31 mouse cellular contexts compared by ENCODE assay signal in genomic region chr19:4129462-4129861, GRCm38 (mm10). TPM values are rescaled to one million over a fixed set of nuclear protein-coding genes. Genes with fewer than 3 reads are reported as not detected.
DNase-seq lines count a peak whose midpoint lies in the region; ATAC-seq and TF ChIP-seq lines count a peak whose summit lies in the region.
"Had no signal": no experiment of that assay in that cellular context is flagged by ENCODE, and none has a peak within 500 bp of the region (broad histone marks: within the 10 kb centered on the region; RNA-seq: fewer than 3 reads in every experiment).

No protein-coding gene starts in this region.

- DNase-seq in heart, postnatal 36 days, result no peak
- DNase-seq in natural killer cell, adult 2 months (ENCODE audit: low spot score in 2 of 2), result no peak
- DNase-seq: adrenal gland, adult 8-10 months; B cell, adult 2 months; cerebellum, adult 18-20 months; cerebellum, postnatal 14 days; forebrain, postnatal 0 days; gastrocnemius, postnatal 36 days; kidney, adult 8-10 months; kidney, postnatal 14 days; left cerebral cortex, postnatal 4 days; lung, postnatal 4 days; thymus, adult 18-20 months; thymus, postnatal 36 days had no signal

- peaks cover 31% of the 10 kb centered on the region for H3K4me1 ChIP-seq in heart, embryonic 13.5 days
- peaks cover 12% of the 10 kb centered on the region for H3K4me1 ChIP-seq in intestine, embryonic 16.5 days (ENCODE audit: control insufficient read depth, insufficient read depth, low read length)
- H3K4me1 ChIP-seq in intestine, postnatal 0 days (replicated peaks; ENCODE audit: control insufficient read depth, insufficient read depth, low read length), result 0 out of 2 replicates have a peak, but pooled peaks cover 6% of the 10 kb centered on the region
- peaks cover 4% of the 10 kb centered on the region; the same call in 1 of the 2 replicates for H3K4me1 ChIP-seq in bone marrow, adult 2 months (ENCODE audit: control insufficient read depth, insufficient read depth, low read length)
- H3K4me1 ChIP-seq in liver, embryonic 16.5 days (ENCODE audit: control insufficient read depth, low read depth, low read length), result peaks cover 42% of the 10 kb centered on the region

- no peak overlapping the region for H3K4me3 ChIP-seq in heart, embryonic 13.5 days
- H3K4me3 ChIP-seq in intestine, embryonic 16.5 days (ENCODE audit: low read length), result no peak overlapping the region
- no peak overlapping the region for H3K4me3 ChIP-seq in intestine, postnatal 0 days (ENCODE audit: low read depth, low read length)
- H3K4me3 ChIP-seq in bone marrow, adult 2 months (replicated peaks; ENCODE audit: control insufficient read depth, low read depth, low read length), result no peak overlapping the region
- H3K4me3 ChIP-seq in liver, embryonic 16.5 days (ENCODE audit: low read depth, low read length), result no peak overlapping the region
- H3K4me3 ChIP-seq: embryonic facial prominence, embryonic 15.5 days; limb, embryonic 15.5 days had no signal

- no peak for ATAC-seq in heart, embryonic 13.5 days (ENCODE audit: extremely low read depth, insufficient number of reproducible peaks, low FRiP score, low TSS enrichment)
- ATAC-seq in intestine, embryonic 16.5 days, result no peak
- no peak for ATAC-seq in intestine, postnatal 0 days
- no peak for ATAC-seq in liver, embryonic 16.5 days (ENCODE audit: low read depth)
- ATAC-seq: forebrain, postnatal 0 days had no signal

- H3K36me3 ChIP-seq in heart, embryonic 13.5 days, result peaks cover 57% of the 10 kb centered on the region
- peaks cover 16% of the 10 kb centered on the region; the same call in 1 of the 2 replicates for H3K36me3 ChIP-seq in intestine, embryonic 16.5 days (ENCODE audit: control insufficient read depth, insufficient read depth, low read length)
- H3K36me3 ChIP-seq in intestine, postnatal 0 days (ENCODE audit: control insufficient read depth, insufficient read depth), result peaks cover 42% of the 10 kb centered on the region
- peaks cover 22% of the 10 kb centered on the region for H3K36me3 ChIP-seq in liver, embryonic 16.5 days (ENCODE audit: control insufficient read depth, insufficient read depth)

- intact Hi-C loops in heart, postnatal 36 days (cut with DNase I), result no loop called here

- TF ChIP-seq POLR2A in bone marrow, adult 2 months (IDR thresholded peaks at IDR 0.05; ENCODE audit: borderline replicate concordance, control insufficient read depth, low read depth, low read length), result no peak

- H3K9me3 ChIP-seq in heart, embryonic 13.5 days, result no peaks in the 10 kb centered on the region
- no peaks in the 10 kb centered on the region for H3K9me3 ChIP-seq in intestine, embryonic 16.5 days (ENCODE audit: control insufficient read depth, low read length)
- no peaks in the 10 kb centered on the region for H3K9me3 ChIP-seq in intestine, postnatal 0 days (ENCODE audit: control insufficient read depth)
- H3K9me3 ChIP-seq in liver, embryonic 16.5 days (replicated peaks; ENCODE audit: control insufficient read depth, low read length), result no peaks in the 10 kb centered on the region
- H3K9me3 ChIP-seq: embryonic facial prominence, embryonic 15.5 days; limb, embryonic 15.5 days had no signal

- 0 out of 2 replicates have a peak overlapping the region, but pooled peaks have one; percentile 35 for H3K9ac ChIP-seq in heart, embryonic 13.5 days
- H3K9ac ChIP-seq in intestine, embryonic 16.5 days (ENCODE audit: low read depth, low read length), result 0 out of 2 replicates have a peak overlapping the region, but pooled peaks have one; percentile 10
- H3K9ac ChIP-seq in intestine, postnatal 0 days (ENCODE audit: low read depth, low read length), result no peak overlapping the region
- no peak overlapping the region for H3K9ac ChIP-seq in liver, embryonic 16.5 days (ENCODE audit: low read depth, low read length)
- H3K9ac ChIP-seq: embryonic facial prominence, embryonic 15.5 days; forebrain, postnatal 0 days; limb, embryonic 15.5 days had no signal

- no peaks in the 10 kb centered on the region for H3K27me3 ChIP-seq in heart, embryonic 13.5 days (replicated peaks)
- no peaks in the 10 kb centered on the region for H3K27me3 ChIP-seq in intestine, embryonic 16.5 days (replicated peaks; ENCODE audit: control insufficient read depth, insufficient read depth, low read length)
- no peaks in the 10 kb centered on the region for H3K27me3 ChIP-seq in intestine, postnatal 0 days (replicated peaks; ENCODE audit: control insufficient read depth, insufficient read depth, low read length)
- no peaks in the 10 kb centered on the region for H3K27me3 ChIP-seq in liver, embryonic 16.5 days (ENCODE audit: control insufficient read depth, insufficient read depth, low read depth, low read length)
- H3K27me3 ChIP-seq: embryonic facial prominence, embryonic 15.5 days; limb, embryonic 15.5 days had no signal

- TF ChIP-seq CTCF in intestine, postnatal 0 days (IDR thresholded peaks at IDR 0.05; ENCODE audit: low read depth), result no peak
- no peak for TF ChIP-seq CTCF in bone marrow, adult 2 months (IDR thresholded peaks at IDR 0.05; ENCODE audit: control insufficient read depth, insufficient read depth, low read length)

- H3K4me2 ChIP-seq in heart, embryonic 13.5 days, result no peak overlapping the region
- H3K4me2 ChIP-seq in intestine, embryonic 16.5 days (ENCODE audit: low read depth, low read length), result no peak overlapping the region
- H3K4me2 ChIP-seq in intestine, postnatal 0 days (replicated peaks; ENCODE audit: low read depth), result no peak overlapping the region
- H3K4me2 ChIP-seq in liver, embryonic 16.5 days (ENCODE audit: low read depth, low read length), result peak overlapping the region; percentile 69; the same call in 1 of the 2 replicates
- H3K4me2 ChIP-seq: embryonic facial prominence, embryonic 15.5 days; heart, embryonic 11.5 days; limb, embryonic 15.5 days had no signal

- H3K27ac ChIP-seq in heart, embryonic 13.5 days (replicated peaks), result no peak overlapping the region; the same call in 1 of the 2 replicates
- H3K27ac ChIP-seq in intestine, embryonic 16.5 days (ENCODE audit: low read length), result no peak overlapping the region
- H3K27ac ChIP-seq in intestine, postnatal 0 days (ENCODE audit: low read depth, low read length), result no peak overlapping the region
- H3K27ac ChIP-seq in bone marrow, adult 2 months (ENCODE audit: control insufficient read depth, insufficient read depth, low read depth, low read length, poor library complexity), result peak overlapping the region; percentile 40; the same call in 1 of the 2 replicates
- peak overlapping the region; percentile 84 for H3K27ac ChIP-seq in liver, embryonic 16.5 days (ENCODE audit: low read length)
- H3K27ac ChIP-seq: embryonic facial prominence, embryonic 15.5 days; limb, embryonic 15.5 days had no signal

- 93% methylated on average over 7 of the region's 7 CpGs for WGBS in heart, embryonic 13.5 days
- 90% methylated on average over 7 of the region's 7 CpGs for WGBS in intestine, embryonic 16.5 days
- 89% methylated on average over 7 of the region's 7 CpGs for WGBS in intestine, postnatal 0 days
- WGBS in bone marrow, adult 2 months, result 96% methylated on average over 7 of the region's 7 CpGs
- 93% methylated on average over 7 of the region's 7 CpGs for WGBS in liver, embryonic 16.5 days (ENCODE audit: insufficient replicate concordance)

RNA-seq across cellular contexts. Expression of gene Aip, which starts 3.8 kb away (rescaled TPM):
- 84.3 and 96.3 TPM in 2 replicates for polyA plus RNA-seq in heart, embryonic 13.5 days (2015; fragmentation: Nextera tagmentation; extraction: Ambion mirVana)
- 10 to 100 TPM; 56.8 to 64.0 TPM for total RNA-seq in heart, postnatal 36 days (2021)
- 78.4 and 81.2 TPM in 2 replicates for polyA plus RNA-seq in intestine, embryonic 16.5 days (2015; fragmentation: Nextera tagmentation; extraction: Ambion mirVana)
- polyA plus RNA-seq in intestine, postnatal 0 days (2015; fragmentation: Nextera tagmentation; extraction: Ambion mirVana), result 42.0 and 42.3 TPM in 2 replicates
- 22.0 and 53.5 TPM in 2 replicates for polyA plus RNA-seq in bone marrow, adult 2 months (2011; ENCODE audit: insufficient read depth, insufficient read length, low replicate concordance, missing spikeins)
- 32.4 and 32.6 TPM in 2 replicates for polyA plus RNA-seq in liver, embryonic 16.5 days (2015; fragmentation: Nextera tagmentation; extraction: Ambion mirVana)

RNA-seq across cellular contexts. Expression of gene Gpr152, which starts 10.1 kb away (rescaled TPM):
- polyA plus RNA-seq in heart, embryonic 13.5 days (2015; fragmentation: Nextera tagmentation; extraction: Ambion mirVana), result not detected in 2 replicates
- total RNA-seq in heart, postnatal 36 days (2021), result not detected
- 0.04 TPM in 1 of 2 replicates, not detected in the other for polyA plus RNA-seq in intestine, embryonic 16.5 days (2015; fragmentation: Nextera tagmentation; extraction: Ambion mirVana)
- polyA plus RNA-seq in intestine, postnatal 0 days (2015; fragmentation: Nextera tagmentation; extraction: Ambion mirVana), result not detected in 2 replicates
- not detected in 2 replicates for polyA plus RNA-seq in bone marrow, adult 2 months (2011; ENCODE audit: insufficient read depth, insufficient read length, low replicate concordance, missing spikeins)
- 0.02 TPM in 1 of 2 replicates, not detected in the other for polyA plus RNA-seq in liver, embryonic 16.5 days (2015; fragmentation: Nextera tagmentation; extraction: Ambion mirVana)
- total RNA-seq: gastrocnemius, postnatal 36 days; layer of hippocampus, adult 18-20 months; layer of hippocampus, postnatal 14 days; left cerebral cortex, postnatal 4 days; megakaryocyte-erythroid progenitor cell, adult 5-6 weeks; MEL had no signal
- polyA plus RNA-seq: embryonic facial prominence, embryonic 15.5 days; forebrain, embryonic 11.5 days; forebrain, postnatal 0 days; heart, embryonic 11.5 days; hindbrain, embryonic 11.5 days; limb, embryonic 15.5 days; lung, embryonic 16.5 days; neural tube, embryonic 11.5 days; stomach, embryonic 16.5 days had no signal

RNA-seq across cellular contexts. Expression of gene Cabp4, which starts 14.4 kb away (rescaled TPM):
- not detected in 2 replicates for polyA plus RNA-seq in heart, embryonic 13.5 days (2015; fragmentation: Nextera tagmentation; extraction: Ambion mirVana)
- total RNA-seq in heart, postnatal 36 days (2021), result under 1 TPM in 1 of 2 experiments, not detected in 1; 0.19 TPM
- 0.11 and 0.20 TPM in 2 replicates for polyA plus RNA-seq in intestine, embryonic 16.5 days (2015; fragmentation: Nextera tagmentation; extraction: Ambion mirVana)
- 0.33 TPM in 2 replicates for polyA plus RNA-seq in intestine, postnatal 0 days (2015; fragmentation: Nextera tagmentation; extraction: Ambion mirVana)
- 0.29 and 0.60 TPM in 2 replicates for polyA plus RNA-seq in bone marrow, adult 2 months (2011; ENCODE audit: insufficient read depth, insufficient read length, low replicate concordance, missing spikeins)
- polyA plus RNA-seq in liver, embryonic 16.5 days (2015; fragmentation: Nextera tagmentation; extraction: Ambion mirVana), result 0.18 and 0.20 TPM in 2 replicates
- total RNA-seq: forebrain, postnatal 0 days; gastrocnemius, postnatal 36 days; layer of hippocampus, postnatal 14 days; left cerebral cortex, postnatal 4 days had no signal
- polyA plus RNA-seq: forebrain, embryonic 11.5 days; heart, embryonic 11.5 days; hindbrain, embryonic 11.5 days; lung, embryonic 16.5 days; neural tube, embryonic 11.5 days had no signal

RNA-seq across cellular contexts. Expression of gene Coro1b, which starts 19.0 kb away (rescaled TPM):
- 107 and 122 TPM in 2 replicates for polyA plus RNA-seq in heart, embryonic 13.5 days (2015; fragmentation: Nextera tagmentation; extraction: Ambion mirVana)
- 10 to 100 TPM; 52.4 to 55.6 TPM for total RNA-seq in heart, postnatal 36 days (2021)
- polyA plus RNA-seq in intestine, embryonic 16.5 days (2015; fragmentation: Nextera tagmentation; extraction: Ambion mirVana), result 264 and 288 TPM in 2 replicates
- 237 and 239 TPM in 2 replicates for polyA plus RNA-seq in intestine, postnatal 0 days (2015; fragmentation: Nextera tagmentation; extraction: Ambion mirVana)
- polyA plus RNA-seq in bone marrow, adult 2 months (2011; ENCODE audit: insufficient read depth, insufficient read length, low replicate concordance, missing spikeins), result 75.8 and 114 TPM in 2 replicates
- polyA plus RNA-seq in liver, embryonic 16.5 days (2015; fragmentation: Nextera tagmentation; extraction: Ambion mirVana), result 72.4 and 74.8 TPM in 2 replicates

RNA-seq across cellular contexts. Expression of gene Ptprcap, which starts 23.9 kb away (rescaled TPM):
- 1.2 and 1.4 TPM in 2 replicates for polyA plus RNA-seq in heart, embryonic 13.5 days (2015; fragmentation: Nextera tagmentation; extraction: Ambion mirVana)
- total RNA-seq in heart, postnatal 36 days (2021), result 1 to 10 TPM; 1.1 to 1.3 TPM
- 5.8 and 6.7 TPM in 2 replicates for polyA plus RNA-seq in intestine, embryonic 16.5 days (2015; fragmentation: Nextera tagmentation; extraction: Ambion mirVana)
- 2.7 and 3.4 TPM in 2 replicates for polyA plus RNA-seq in intestine, postnatal 0 days (2015; fragmentation: Nextera tagmentation; extraction: Ambion mirVana)
- polyA plus RNA-seq in bone marrow, adult 2 months (2011; ENCODE audit: insufficient read depth, insufficient read length, low replicate concordance, missing spikeins), result 27.6 and 60.8 TPM in 2 replicates
- 17.6 and 17.9 TPM in 2 replicates for polyA plus RNA-seq in liver, embryonic 16.5 days (2015; fragmentation: Nextera tagmentation; extraction: Ambion mirVana)

Comparison
In these comparisons a context has a peak if more than half of its experiments do, and no peak if none do; other contexts are left out.
1. H3K9ac ChIP-seq: peak in heart, embryonic 13.5 days (single experiment) and intestine, embryonic 16.5 days (single experiment); none in intestine, postnatal 0 days (single experiment) and liver, embryonic 16.5 days (single experiment).
2. H3K27ac ChIP-seq: peak in bone marrow, adult 2 months (single experiment) and liver, embryonic 16.5 days (single experiment); none in heart, embryonic 13.5 days (single experiment), intestine, embryonic 16.5 days (single experiment) and intestine, postnatal 0 days (single experiment).